Mouse (Mus musculus): Measurements from ENCODE around the gene Zfp128. TPM values are rescaled to one million over a fixed set of nuclear protein-coding genes. Genes with fewer than 3 reads are reported as not detected.

Zfp128 gene
- polyA plus RNA-seq, 1 experiment = 0.02 TPM

- TF ChIP-seq GATA1 (IDR thresholded peaks at IDR 0.05; ENCODE audit: low read length) = no peak
- TF ChIP-seq TAL1 (IDR thresholded peaks at IDR 0.05; ENCODE audit: low read length) = no peak
- H3K27me3 ChIP-seq (ENCODE audit: control insufficient read depth) = no peaks in the 10 kb centered on the region
- H3K4me1 ChIP-seq (ENCODE audit: control insufficient read depth) = no peaks in the 10 kb centered on the region
- peaks cover 20% of the 10 kb centered on the region for H3K36me3 ChIP-seq (ENCODE audit: control insufficient read depth)
- H3K4me3 ChIP-seq (replicated peaks) = no peak overlapping the region
- no peaks in the 10 kb centered on the region for H3K9me3 ChIP-seq (ENCODE audit: control insufficient read depth, low read length)
Measured at GRCm38 (mm10) chr7:12887585-12887984, 6.6 kb downstream of the Zfp128 start.

- H3K36me3 ChIP-seq (ENCODE audit: control insufficient read depth) = peaks cover 17% of the 10 kb centered on the region
- H3K4me1 ChIP-seq (ENCODE audit: control insufficient read depth) = no peaks in the 10 kb centered on the region
- no peak for TF ChIP-seq TAL1 (IDR thresholded peaks at IDR 0.05; ENCODE audit: low read length)
- TF ChIP-seq GATA1 (IDR thresholded peaks at IDR 0.05; ENCODE audit: low read length) = no peak
- no peaks in the 10 kb centered on the region for H3K27me3 ChIP-seq (ENCODE audit: control insufficient read depth)
- no peak overlapping the region for H3K4me3 ChIP-seq (replicated peaks)
- H3K9me3 ChIP-seq (ENCODE audit: control insufficient read depth, low read length) = no peaks in the 10 kb centered on the region
Measured at GRCm38 (mm10) chr7:12890928-12891327, 10.0 kb downstream of the Zfp128 start.

GRCm38 (mm10) chr7:12891334-12891733 is 10.4 kb downstream of the Zfp128 start:
- Histone ChIP-seq H3K36me3 (ENCODE audit: control insufficient read depth) (peaks cover 16% of the 10 kb centered on the region), H3K9me3 (ENCODE audit: control insufficient read depth, low read length) (no peaks in the 10 kb centered on the region), H3K4me3 (replicated peaks) (no peak overlapping the region), H3K4me1 (ENCODE audit: control insufficient read depth) (no peaks in the 10 kb centered on the region), H3K27me3 (ENCODE audit: control insufficient read depth) (no peaks in the 10 kb centered on the region)
- TF ChIP-seq TAL1 (IDR thresholded peaks at IDR 0.05; ENCODE audit: low read length) (no peak), GATA1 (IDR thresholded peaks at IDR 0.05; ENCODE audit: low read length) (no peak)

GRCm38 (mm10) chr7:12897655-12898410 is 16.9 kb downstream of the Zfp128 start, which contains the start of gene Zscan22:
Gene Zscan22, plus strand, starts transcription at chr7:12897815.
- Histone ChIP-seq H3K9me3 (ENCODE audit: control insufficient read depth, low read length) (no peaks in the 10 kb centered on the region), H3K4me1 (ENCODE audit: control insufficient read depth) (peaks cover 20% of the 10 kb centered on the region), H3K27me3 (ENCODE audit: control insufficient read depth) (no peaks in the 10 kb centered on the region), H3K4me3 (replicated peaks) (peak within 1 kb of the TSS; percentile 71), H3K36me3 (ENCODE audit: control insufficient read depth) (peaks cover 10% of the 10 kb centered on the region)
- TF ChIP-seq GATA1 (IDR thresholded peaks at IDR 0.05; ENCODE audit: low read length) (no peak), TAL1 (IDR thresholded peaks at IDR 0.05; ENCODE audit: low read length) (no peak)

- Histone ChIP-seq H3K4me3 (replicated peaks) (no peak overlapping the region), H3K4me1 (ENCODE audit: control insufficient read depth) (peaks cover 37% of the 10 kb centered on the region)
- TF ChIP-seq TAL1 (IDR thresholded peaks at IDR 0.05; ENCODE audit: low read length) = no peak
Measured at GRCm38 (mm10) chr7:12901517-12901916, 20.5 kb downstream of the Zfp128 start.

GRCm38 (mm10) chr7:12903623-12904022 is 22.6 kb downstream of the Zfp128 start:
- no peaks in the 10 kb centered on the region for H3K27me3 ChIP-seq (ENCODE audit: control insufficient read depth)
- peak overlapping the region; percentile 53 for H3K4me3 ChIP-seq (replicated peaks)
- H3K9me3 ChIP-seq (ENCODE audit: control insufficient read depth, low read length) = no peaks in the 10 kb centered on the region
- H3K4me1 ChIP-seq (ENCODE audit: control insufficient read depth) = peaks cover 26% of the 10 kb centered on the region
- TF ChIP-seq GATA1 (IDR thresholded peaks at IDR 0.05; ENCODE audit: low read length) = no peak
- no peak for TF ChIP-seq TAL1 (IDR thresholded peaks at IDR 0.05; ENCODE audit: low read length)
- H3K36me3 ChIP-seq (ENCODE audit: control insufficient read depth) = peaks cover 64% of the 10 kb centered on the region

More at GRCm38 (mm10) chr7:12901517-12901916, 20.5 kb downstream of the Zfp128 start:
- H3K36me3 ChIP-seq (ENCODE audit: control insufficient read depth) = peaks cover 43% of the 10 kb centered on the region
- H3K9me3 ChIP-seq (ENCODE audit: control insufficient read depth, low read length) = no peaks in the 10 kb centered on the region
- no peaks in the 10 kb centered on the region for H3K27me3 ChIP-seq (ENCODE audit: control insufficient read depth)

- Histone ChIP-seq H3K27me3 (ENCODE audit: control insufficient read depth) (no peaks in the 10 kb centered on the region), H3K4me3 (replicated peaks) (no peak overlapping the region), H3K9me3 (ENCODE audit: control insufficient read depth, low read length) (no peaks in the 10 kb centered on the region), H3K36me3 (ENCODE audit: control insufficient read depth) (peaks cover 68% of the 10 kb centered on the region), H3K4me1 (ENCODE audit: control insufficient read depth) (peaks cover 32% of the 10 kb centered on the region)
- TF ChIP-seq GATA1 (IDR thresholded peaks at IDR 0.05; ENCODE audit: low read length) = no peak
- TF ChIP-seq TAL1 (IDR thresholded peaks at IDR 0.05; ENCODE audit: low read length) = no peak
Measured at GRCm38 (mm10) chr7:12905146-12905545, 24.2 kb downstream of the Zfp128 start.

- TF ChIP-seq GATA1 (IDR thresholded peaks at IDR 0.05; ENCODE audit: low read length) (no peak), TAL1 (IDR thresholded peaks at IDR 0.05; ENCODE audit: low read length) (no peak)
- Histone ChIP-seq H3K4me3 (replicated peaks) (peak overlapping the region; percentile 82), H3K27me3 (ENCODE audit: control insufficient read depth) (no peaks in the 10 kb centered on the region), H3K4me1 (ENCODE audit: control insufficient read depth) (peaks cover 21% of the 10 kb centered on the region), H3K36me3 (ENCODE audit: control insufficient read depth) (peaks cover 45% of the 10 kb centered on the region), H3K9me3 (ENCODE audit: control insufficient read depth, low read length) (no peaks in the 10 kb centered on the region)
Measured at GRCm38 (mm10) chr7:12909498-12909962, 28.6 kb downstream of the Zfp128 start.

- TF ChIP-seq GATA1 (IDR thresholded peaks at IDR 0.05; ENCODE audit: low read length) (peak; percentile 100), TAL1 (IDR thresholded peaks at IDR 0.05; ENCODE audit: low read length) (no peak)
- Histone ChIP-seq H3K27me3 (ENCODE audit: control insufficient read depth) (no peaks in the 10 kb centered on the region), H3K9me3 (ENCODE audit: control insufficient read depth, low read length) (no peaks in the 10 kb centered on the region), H3K36me3 (ENCODE audit: control insufficient read depth) (peaks cover 38% of the 10 kb centered on the region), H3K4me3 (replicated peaks) (peak overlapping the region; percentile 82), H3K4me1 (ENCODE audit: control insufficient read depth) (peaks cover 20% of the 10 kb centered on the region)
Measured at GRCm38 (mm10) chr7:12910181-12910668, 29.2 kb downstream of the Zfp128 start.
